Mouse (Mus musculus) MEL (cell line): Measurements from ENCODE around the gene Gm5800. TPM values are rescaled to one million over a fixed set of nuclear protein-coding genes. Genes with fewer than 3 reads are reported as not detected.

Source experiments
- DNase-seq: peaks from one replicate; pipeline ENCODE4 v3.0.0; 2011; ENCODE audit warnings: low read depth, low spot score
- H3K27ac ChIP-seq: 2 replicates; pipeline ENCODE4 v1.5.1; 2012; ENCODE audit warnings: low read depth, mild to moderate bottlenecking, control low read depth, low read length, moderate library complexity; ENCODE audit not compliant: control insufficient read depth
- H3K27me3 ChIP-seq, 2 experiments: fragments of 150-350 bp in 1 of 2; sonication (generic) in 1 of 2; 2 replicates each; pipeline ENCODE4 v1.6.1; 2012; ENCODE audit warnings: low read length in 2 of 2, mild to moderate bottlenecking in 2 of 2, improper control_type of control experiment in 1 of 2, moderate library complexity in 1 of 2; ENCODE audit not compliant: insufficient read depth in 2 of 2, control insufficient read depth in 1 of 2
- H3K36me3 ChIP-seq, 2 experiments: 2 replicates each; pipeline ENCODE4 v1.6.1; 2012 to 2014; ENCODE audit warnings: low read length in 2 of 2, improper control_type of control experiment in 1 of 2, inconsistent platforms in 1 of 2, mild to moderate bottlenecking in 1 of 2; ENCODE audit not compliant: insufficient read depth in 2 of 2, control insufficient read depth in 1 of 2
- H3K4me1 ChIP-seq, 2 experiments: fragments of 150-350 bp in 1 of 2; sonication (generic) in 1 of 2; 2 replicates each; pipeline ENCODE4 v1.6.1; 2012; ENCODE audit warnings: low read length in 2 of 2, improper control_type of control experiment in 1 of 2, mild to moderate bottlenecking in 1 of 2; ENCODE audit not compliant: insufficient read depth in 2 of 2, control insufficient read depth in 1 of 2
- H3K4me3 ChIP-seq, 2 experiments: fragments of 150-350 bp in 1 of 2; sonication (generic) in 1 of 2; 2 replicates each; pipeline ENCODE4 v1.5.1; 2012; ENCODE audit warnings: low read depth in 2 of 2, low read length in 2 of 2, mild to moderate bottlenecking in 2 of 2, moderate library complexity in 2 of 2, control low read depth in 1 of 2, improper control_type of control experiment in 1 of 2; ENCODE audit not compliant: control insufficient read depth in 1 of 2, insufficient read depth in 1 of 2
- H3K79me2 ChIP-seq: 2 replicates; pipeline ENCODE4 v1.6.1; 2012; ENCODE audit warnings: mild to moderate bottlenecking, low read length, moderate library complexity; ENCODE audit not compliant: control insufficient read depth, poor library complexity, insufficient read depth
- H3K9ac ChIP-seq: 2 replicates; pipeline ENCODE4 v1.6.1; 2012; ENCODE audit warnings: low read depth, mild to moderate bottlenecking, control low read depth, low read length, moderate library complexity; ENCODE audit not compliant: control insufficient read depth, poor library complexity, severe bottlenecking
- H3K9me3 ChIP-seq: fragments of 150-350 bp; sonication (generic); replicated peaks from 2 replicates; pipeline ENCODE4 v1.6.1; 2012; ENCODE audit warnings: mild to moderate bottlenecking, low read length, improper control_type of control experiment, moderate library complexity; ENCODE audit not compliant: insufficient read depth
- BHLHE40 ChIP-seq: IDR thresholded peaks from 2 replicates; pipeline ENCODE4 v1.6.1; 2012; ENCODE audit warnings: low read depth, mild to moderate bottlenecking, inconsistent platforms, low read length, improper control_type of control experiment, borderline replicate concordance
- CHD1 ChIP-seq: IDR thresholded peaks from 2 replicates; pipeline ENCODE4 v1.6.1; 2012; ENCODE audit warnings: low read depth, mild to moderate bottlenecking, inconsistent platforms, low read length, improper control_type of control experiment
- E2F4 ChIP-seq: IDR thresholded peaks from 2 replicates; pipeline ENCODE4 v1.6.1; 2011; ENCODE audit warnings: low read depth, low read length, improper control_type of control experiment, borderline replicate concordance
- ELF1 ChIP-seq: IDR thresholded peaks from 2 replicates; pipeline ENCODE4 v1.6.1; 2014; ENCODE audit warnings: low read depth, mild to moderate bottlenecking, inconsistent platforms, low read length, improper control_type of control experiment, moderate library complexity
- EP300 ChIP-seq, 2 experiments: IDR thresholded peaks; 2 replicates each; pipeline ENCODE4 v1.6.1; 2011; ENCODE audit warnings: improper control_type of control experiment in 2 of 2, low read length in 2 of 2, low read depth in 1 of 2, mild to moderate bottlenecking in 1 of 2
- GATA1 ChIP-seq: IDR thresholded peaks from 2 replicates; pipeline ENCODE4 v1.6.1; 2011; ENCODE audit warnings: low read depth, low read length, improper control_type of control experiment
- HCFC1 ChIP-seq: IDR thresholded peaks from 2 replicates; pipeline ENCODE4 v1.6.1; 2012; ENCODE audit warnings: low read depth, mild to moderate bottlenecking, inconsistent platforms, low read length, improper control_type of control experiment, moderate library complexity
- JUND ChIP-seq: IDR thresholded peaks from 2 replicates; pipeline ENCODE4 v1.6.1; 2011; ENCODE audit warnings: low read depth, mild to moderate bottlenecking, improper control_type of control experiment, low read length
- KAT2A ChIP-seq: conservative IDR thresholded peaks from 2 replicates; pipeline ENCODE4 v1.6.1; 2012; ENCODE audit warnings: low read depth, low read length, improper control_type of control experiment, inconsistent platforms
- MXI1 ChIP-seq: IDR thresholded peaks from 2 replicates; pipeline ENCODE4 v1.6.1; 2011; ENCODE audit warnings: mild to moderate bottlenecking, low read depth, low read length, improper control_type of control experiment
- MYB ChIP-seq: IDR thresholded peaks from 2 replicates; pipeline ENCODE4 v1.6.1; 2011; ENCODE audit warnings: mild to moderate bottlenecking, low read depth, low read length, improper control_type of control experiment
- MYC ChIP-seq: IDR thresholded peaks from 2 replicates; pipeline ENCODE4 v1.6.1; 2011; ENCODE audit warnings: low read depth, mild to moderate bottlenecking, low read length, improper control_type of control experiment, moderate library complexity
- POLR2A ChIP-seq, 2 experiments: IDR thresholded peaks; 2 replicates each; pipeline ENCODE4 v1.6.1; 2011 to 2012; ENCODE audit warnings: low read length in 2 of 2, mild to moderate bottlenecking in 2 of 2, control low read depth in 1 of 2, improper control_type of control experiment in 1 of 2, low read depth in 1 of 2, moderate library complexity in 1 of 2; ENCODE audit not compliant: control insufficient read depth in 1 of 2, insufficient read depth in 1 of 2, poor library complexity in 1 of 2
- SIN3A ChIP-seq: IDR thresholded peaks from 2 replicates; pipeline ENCODE4 v1.6.1; 2012; ENCODE audit warnings: low read length, improper control_type of control experiment, inconsistent platforms
- SMC3 ChIP-seq: IDR thresholded peaks from 2 replicates; pipeline ENCODE4 v1.6.1; 2011; ENCODE audit warnings: low read depth, low read length, improper control_type of control experiment
- TAL1 ChIP-seq: IDR thresholded peaks from 2 replicates; pipeline ENCODE4 v1.6.1; 2012; ENCODE audit warnings: mild to moderate bottlenecking, inconsistent platforms, low read length, moderate library complexity, mixed read lengths
- USF1 ChIP-seq: IDR thresholded peaks from 2 replicates; pipeline ENCODE4 v1.6.1; 2014; ENCODE audit warnings: low read depth, mild to moderate bottlenecking, inconsistent platforms, low read length, improper control_type of control experiment, moderate library complexity
- USF2 ChIP-seq, 2 experiments: IDR thresholded peaks; 2 replicates each; pipeline ENCODE4 v1.6.1; 2011 to 2012; ENCODE audit warnings: improper control_type of control experiment in 2 of 2, low read length in 2 of 2, borderline replicate concordance in 1 of 2, inconsistent platforms in 1 of 2, low read depth in 1 of 2, mild to moderate bottlenecking in 1 of 2; ENCODE audit not compliant: insufficient read depth in 1 of 2
- ZC3H11A ChIP-seq: IDR thresholded peaks from 2 replicates; pipeline ENCODE4 v1.6.1; 2012; ENCODE audit warnings: low read depth, mild to moderate bottlenecking, inconsistent platforms, low read length, improper control_type of control experiment
- ZMIZ1 ChIP-seq: IDR thresholded peaks from 2 replicates; pipeline ENCODE4 v1.6.1; 2012; ENCODE audit warnings: low read depth, mild to moderate bottlenecking, inconsistent platforms, low read length, improper control_type of control experiment, moderate library complexity
- polyA plus RNA-seq, 2 experiments: library from polyadenylated mRNA; stranded (reverse) in 1 of 2; unstranded in 1 of 2; fragments of >175 nt in 1 of 2; fragments of >200 nt in 1 of 2; gene quantifications; 2 replicates each; pipeline versions ENCODE4 v1.2.1 to v1.2.4; 2012; ENCODE audit warnings: low replicate concordance in 2 of 2, low read depth in 1 of 2; ENCODE audit not compliant: insufficient read length in 2 of 2, insufficient read depth in 1 of 2, missing spikeins in 1 of 2
- total RNA-seq: library from RNA; depleted of rRNA; stranded (reverse); fragments of 300-350 nt; gene quantifications from 2 replicates; pipeline ENCODE4 v1.2.3, GENCODE M21; 2012

The Gm5800 gene
- total and polyA plus RNA-seq, 3 experiments = not detected

GRCm38 (mm10) chr14:51740347-51741170 lies 23.6 kb upstream of the Gm5800 start:
- TF ChIP-seq MXI1 = no peak
- no peak for TF ChIP-seq MYB
- TF ChIP-seq ZC3H11A = no peak
- no peak for TF ChIP-seq POLR2A (IDR thresholded peaks at IDR 0.05; ENCODE audit: control insufficient read depth in 1 of 2, insufficient read depth in 1 of 2, low read depth in 1 of 2, low read length in 2 of 2, poor library complexity in 1 of 2)
- no peak for TF ChIP-seq SIN3A
- TF ChIP-seq HCFC1 = no peak
- TF ChIP-seq BHLHE40 = no peak
- no peak for TF ChIP-seq CHD1
- no peak for TF ChIP-seq TAL1
- TF ChIP-seq ZMIZ1 = no peak
- no peak for TF ChIP-seq GATA1
- no peak for TF ChIP-seq MYC
- no peak for TF ChIP-seq E2F4
- TF ChIP-seq USF1 = no peak
- no peak for TF ChIP-seq KAT2A
- no peak for TF ChIP-seq JUND
- TF ChIP-seq USF2 (IDR thresholded peaks at IDR 0.05; ENCODE audit: borderline replicate concordance in 1 of 2, insufficient read depth in 1 of 2, low read depth in 1 of 2, low read length in 2 of 2) = no peak
- no peak for TF ChIP-seq SMC3
- no peak for TF ChIP-seq EP300 (IDR thresholded peaks at IDR 0.05; ENCODE audit: low read depth in 1 of 2, low read length in 2 of 2)
- TF ChIP-seq ELF1 = no peak

More at GRCm38 (mm10) chr14:51740347-51741170, 23.6 kb upstream of the Gm5800 start:
- no peaks in the 10 kb centered on the region for H3K9me3 ChIP-seq
- no peak overlapping the region for H3K9ac ChIP-seq
- no peaks in the 10 kb centered on the region for H3K27me3 ChIP-seq
- H3K4me1 ChIP-seq = no peaks in the 10 kb centered on the region
- H3K79me2 ChIP-seq = no peaks in the 10 kb centered on the region
- DNase-seq = no peak
- no peaks in the 10 kb centered on the region for H3K36me3 ChIP-seq
- no peak overlapping the region for H3K4me3 ChIP-seq
- H3K27ac ChIP-seq = no peak overlapping the region
